Mouse (Mus musculus): ENCODE data around the gene Ppia. TPM values are rescaled to one million over a fixed set of nuclear protein-coding genes. Genes with fewer than 3 reads are reported as not detected.
"Not testable (repeated sequence)": the region's sequence is repeated elsewhere in the genome, so short reads cannot be mapped to it uniquely, and the experiment has no call there.

Ppia gene
- total RNA-seq, 1 experiment from 2014 or later = 2,091 TPM

GRCm38 (mm10) chr11:6436442-6436841 lies 21.2 kb downstream of the Ppia start:
- peak; percentile 96 for ATAC-seq (replicated peaks; ENCODE audit: low read depth, poor library complexity, severe bottlenecking)

DNA sequence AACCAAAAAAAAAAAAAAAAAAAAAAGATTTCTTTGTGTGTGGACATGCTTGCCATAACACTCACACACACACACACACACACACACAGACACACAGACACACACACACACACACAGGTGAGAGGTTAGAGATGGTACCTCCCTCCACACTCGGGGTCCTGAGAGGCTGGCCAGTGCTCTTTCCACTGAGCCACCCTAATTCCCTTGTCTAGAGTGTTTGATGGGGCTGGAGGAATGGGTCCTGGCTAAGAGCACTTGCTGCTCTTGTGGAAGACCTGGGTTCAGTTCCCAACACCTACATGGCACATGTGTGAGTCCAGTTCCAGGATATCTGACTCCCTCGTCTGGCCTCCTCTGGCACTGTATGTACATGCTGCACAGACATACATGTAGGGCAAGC lies 22.4 kb downstream of the Ppia start:
- ATAC-seq (replicated peaks; ENCODE audit: low read depth, poor library complexity, severe bottlenecking) = no peak

- ATAC-seq (replicated peaks; ENCODE audit: low read depth, poor library complexity, severe bottlenecking) = no peak
Measured at GRCm38 (mm10) chr11:6440171-6440570, 24.9 kb downstream of the Ppia start.

- ATAC-seq (replicated peaks; ENCODE audit: low read depth, poor library complexity, severe bottlenecking) = no peak
Measured at GRCm38 (mm10) chr11:6442566-6442965, 27.3 kb downstream of the Ppia start.

DNA sequence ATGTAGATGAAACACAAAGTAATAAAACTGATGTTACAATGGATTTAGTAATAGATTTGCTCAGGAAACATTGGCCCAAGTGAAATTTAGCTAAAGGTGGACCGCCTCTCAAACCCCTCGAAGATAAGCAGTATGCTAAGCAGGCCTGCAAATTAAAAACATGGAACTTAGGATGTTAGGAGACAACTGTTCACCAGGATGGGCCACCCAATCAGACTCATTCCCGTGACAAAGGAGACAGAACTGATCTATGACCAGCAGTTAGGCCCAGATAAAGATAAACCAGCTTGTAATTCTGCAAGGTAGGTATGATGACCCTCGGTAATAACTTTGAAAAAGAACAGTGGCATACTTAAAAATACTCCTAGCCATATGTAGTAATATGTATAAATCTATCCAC lies 27.9 kb downstream of the Ppia start:
- ATAC-seq (replicated peaks; ENCODE audit: low read depth, poor library complexity, severe bottlenecking) = no peak

DNA sequence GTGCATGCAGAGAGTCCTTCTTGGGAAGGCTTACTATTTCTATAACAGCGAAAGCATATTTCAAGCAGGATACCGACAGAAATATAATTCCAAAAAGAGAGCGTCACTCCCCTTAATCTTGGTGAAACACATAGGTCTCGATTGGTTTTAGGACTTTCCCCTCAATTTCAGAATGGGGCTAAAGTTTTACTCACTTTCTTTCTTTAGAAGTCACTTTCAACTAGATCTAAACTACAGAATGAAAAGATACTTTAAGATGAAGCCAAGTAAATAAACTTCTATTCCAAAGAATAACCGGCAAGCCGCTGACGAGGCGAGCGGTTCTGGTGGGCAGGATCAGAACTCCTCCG lies 28.5 kb downstream of the Ppia start:
- 0 out of 2 replicates have a peak, but pooled peaks have one; percentile 0 for ATAC-seq (replicated peaks; ENCODE audit: low read depth, poor library complexity, severe bottlenecking)

- peak; percentile 98 for ATAC-seq (replicated peaks; ENCODE audit: low read depth, poor library complexity, severe bottlenecking)
Measured at GRCm38 (mm10) chr11:6444077-6444853, 29.0 kb downstream of the Ppia start, which contains the start of gene H2afv. TSS of gene H2afv (minus strand) at chr11:6444443.

DNA sequence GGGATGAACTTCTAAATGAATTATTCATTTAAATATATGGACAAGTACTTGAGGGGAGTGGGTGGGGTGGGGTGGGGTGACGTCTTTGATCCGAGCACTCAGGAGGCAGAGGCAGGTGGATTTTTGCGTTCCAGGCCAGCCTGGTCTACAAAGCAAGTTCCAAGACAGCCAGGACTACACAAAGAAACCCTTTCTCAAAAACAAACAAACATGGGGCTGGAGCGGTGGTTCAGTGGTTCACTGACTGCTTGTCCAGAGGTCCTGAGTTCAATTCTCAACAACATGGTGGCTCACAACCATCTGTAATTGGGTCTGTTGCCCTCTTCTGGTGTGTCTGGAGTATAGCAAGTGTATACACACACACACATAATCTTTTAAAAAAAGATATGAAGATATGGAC lies 30.2 kb downstream of the Ppia start:
- no peak for ATAC-seq (replicated peaks; ENCODE audit: low read depth, poor library complexity, severe bottlenecking)

- no peak for ATAC-seq (replicated peaks; ENCODE audit: low read depth, poor library complexity, severe bottlenecking)
Measured at GRCm38 (mm10) chr11:6445951-6446350, 30.7 kb downstream of the Ppia start.

- ATAC-seq (replicated peaks; ENCODE audit: low read depth, poor library complexity, severe bottlenecking) = no peak
Measured at GRCm38 (mm10) chr11:6447493-6447892, 32.2 kb downstream of the Ppia start.

DNA sequence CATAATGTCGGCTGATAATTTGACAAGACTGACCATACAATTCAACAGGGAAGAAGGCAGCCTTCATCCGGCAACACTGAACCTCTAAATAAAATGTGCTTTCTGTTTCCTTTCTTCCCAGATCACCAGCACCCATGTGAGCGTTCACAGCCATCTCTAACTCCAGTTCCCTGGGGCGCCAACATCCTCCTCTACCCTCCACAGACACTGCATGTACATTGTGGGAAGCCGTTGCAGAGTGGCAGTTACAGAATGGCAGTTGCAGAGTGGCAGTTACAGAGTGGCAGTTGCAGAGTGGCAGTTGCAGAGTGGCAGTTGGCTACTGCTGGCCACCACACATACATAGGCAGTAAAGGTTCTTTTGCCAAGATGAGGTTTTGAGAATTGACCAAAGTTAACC lies 32.9 kb downstream of the Ppia start:
- not testable (repeated sequence) for ATAC-seq (replicated peaks; ENCODE audit: low read depth, poor library complexity, severe bottlenecking)

GRCm38 (mm10) chr11:6456083-6456482 lies 40.8 kb downstream of the Ppia start:
- no peak for ATAC-seq (replicated peaks; ENCODE audit: low read depth, poor library complexity, severe bottlenecking)

DNA sequence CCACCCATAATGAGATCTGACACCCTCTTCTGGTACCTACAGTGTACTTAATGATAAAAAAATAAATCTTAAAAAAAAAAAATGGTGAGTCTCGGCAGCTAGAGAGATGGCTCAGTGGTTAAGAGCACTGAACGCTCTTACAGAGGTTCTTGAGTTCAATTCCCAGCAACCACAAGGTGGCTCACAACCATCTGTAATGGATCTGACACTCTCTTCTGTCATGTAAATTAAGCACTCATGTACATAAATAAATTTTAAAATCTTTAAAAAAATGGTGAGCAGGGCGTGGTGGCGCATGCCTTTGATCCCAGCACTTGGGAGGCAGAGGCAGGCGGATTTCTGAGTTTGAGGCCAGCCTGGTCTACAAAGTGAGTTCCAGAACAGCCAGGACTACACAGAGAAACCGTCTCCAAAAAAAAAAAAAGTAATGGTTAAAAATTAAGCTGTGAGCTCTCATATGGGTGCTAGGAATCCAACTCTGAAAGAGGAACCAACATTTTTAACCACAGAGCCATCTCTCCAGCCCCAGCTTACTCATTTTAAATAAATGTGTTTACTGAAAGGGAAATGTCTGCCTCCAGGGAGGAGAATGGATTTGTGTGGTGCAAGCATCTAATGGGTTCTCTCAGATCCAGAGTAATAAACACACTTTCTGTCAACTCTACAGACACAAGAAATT lies 48.1 kb downstream of the Ppia start:
- ATAC-seq (replicated peaks; ENCODE audit: low read depth, poor library complexity, severe bottlenecking) = peak; percentile 53

DNA sequence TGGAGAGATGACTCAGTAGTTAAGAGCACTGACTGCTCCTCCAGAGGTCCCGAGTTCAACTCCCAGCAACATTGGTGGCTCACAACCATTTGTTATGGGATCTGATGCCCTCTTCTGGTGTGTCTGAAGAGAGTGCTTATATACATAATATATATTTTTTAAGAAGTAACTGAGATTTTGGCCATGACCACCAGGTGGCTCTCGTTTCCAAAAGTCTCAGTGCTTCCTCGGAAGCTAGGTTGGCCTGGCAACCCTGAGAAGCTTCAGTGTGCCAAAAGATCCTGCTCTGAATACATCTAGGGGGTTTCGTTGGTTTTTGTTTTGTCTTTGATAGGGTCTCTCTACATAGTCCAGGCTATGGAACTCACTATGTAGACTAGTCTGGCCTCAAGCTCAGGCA lies 49.9 kb downstream of the Ppia start:
- peak; percentile 85 for ATAC-seq (replicated peaks; ENCODE audit: low read depth, poor library complexity, severe bottlenecking)

DNA sequence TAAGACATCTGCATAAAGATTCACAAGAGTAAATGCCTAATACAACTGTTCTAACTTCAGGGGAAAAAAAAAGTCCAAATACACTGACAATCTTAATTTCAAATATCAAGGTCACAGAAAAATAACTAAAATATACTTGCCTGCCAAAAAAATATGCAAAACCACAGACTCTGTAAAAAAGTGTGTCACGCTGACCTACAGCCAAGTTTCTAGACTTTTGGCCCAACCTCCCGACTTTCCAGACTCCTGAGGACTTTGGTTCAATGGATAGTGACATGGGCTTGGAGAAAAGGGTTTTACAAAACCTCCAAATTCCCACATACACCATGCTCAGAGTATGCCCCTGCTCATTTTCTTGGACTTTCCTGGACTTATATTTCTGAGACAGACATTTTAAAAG lies 53.3 kb downstream of the Ppia start:
- no peak for ATAC-seq (replicated peaks; ENCODE audit: low read depth, poor library complexity, severe bottlenecking)

Other genes starting within 250 kb of the Ppia start
- gene A730071L15Rik, start 215.4 kb upstream of the Ppia start, total RNA-seq (2017) = 0.78 and 1.8 TPM in 2 replicates
- gene Nudcd3, start 215.0 kb upstream of the Ppia start, total RNA-seq (2017) = 33.6 and 39.7 TPM in 2 replicates
- not detected in 2 replicates for gene Npc1l1, start 185.3 kb upstream of the Ppia start, total RNA-seq (2017)
- gene Ddx56, start 147.7 kb upstream of the Ppia start, total RNA-seq (2017) = 40.9 and 43.2 TPM in 2 replicates
- 37.5 and 49.2 TPM in 2 replicates for gene Tmed4, start 140.6 kb upstream of the Ppia start, total RNA-seq (2017)
- gene Ogdh, start 123.8 kb upstream of the Ppia start, total RNA-seq (2017) = 95.6 and 111 TPM in 2 replicates
- gene Zmiz2, start 26.4 kb upstream of the Ppia start, total RNA-seq (2017) = 9.6 and 17.1 TPM in 2 replicates
- 88.8 and 129 TPM in 2 replicates for gene H2afv, start 29.0 kb downstream of the Ppia start, total RNA-seq (2017)
- gene Purb, start 60.5 kb downstream of the Ppia start, total RNA-seq (2017) = 65.8 and 78.7 TPM in 2 replicates
- 27.1 and 38.1 TPM in 2 replicates for gene Myo1g, start 105.5 kb downstream of the Ppia start, total RNA-seq (2017)
- 36.7 and 39.4 TPM in 2 replicates for gene Ccm2, start 131.4 kb downstream of the Ppia start, total RNA-seq (2017)
- not detected in 2 replicates for gene Nacad, start 190.6 kb downstream of the Ppia start, total RNA-seq (2017)
- gene Tbrg4, start 210.6 kb downstream of the Ppia start, total RNA-seq (2017) = 33.6 and 73.2 TPM in 2 replicates
- gene Wap, start 223.2 kb downstream of the Ppia start, total RNA-seq (2017) = not detected in 2 replicates
- gene Ramp3, start 243.1 kb downstream of the Ppia start, total RNA-seq (2017) = not detected in 2 replicates

All from common myeloid progenitor, adult 5-6 weeks (primary cell).